Mouse (Mus musculus): ENCODE measurements at regions not wholly inside any gene's neighbourhood (a gene's known extent, or its start where the extent isn't known, plus 50 kb on each side); places are given as distances from the start of the nearest gene placed in this dataset.
"Not testable (repeated sequence)": the region's sequence is repeated elsewhere in the genome, so short reads cannot be mapped to it uniquely, and the experiment has no call there.

DNA sequence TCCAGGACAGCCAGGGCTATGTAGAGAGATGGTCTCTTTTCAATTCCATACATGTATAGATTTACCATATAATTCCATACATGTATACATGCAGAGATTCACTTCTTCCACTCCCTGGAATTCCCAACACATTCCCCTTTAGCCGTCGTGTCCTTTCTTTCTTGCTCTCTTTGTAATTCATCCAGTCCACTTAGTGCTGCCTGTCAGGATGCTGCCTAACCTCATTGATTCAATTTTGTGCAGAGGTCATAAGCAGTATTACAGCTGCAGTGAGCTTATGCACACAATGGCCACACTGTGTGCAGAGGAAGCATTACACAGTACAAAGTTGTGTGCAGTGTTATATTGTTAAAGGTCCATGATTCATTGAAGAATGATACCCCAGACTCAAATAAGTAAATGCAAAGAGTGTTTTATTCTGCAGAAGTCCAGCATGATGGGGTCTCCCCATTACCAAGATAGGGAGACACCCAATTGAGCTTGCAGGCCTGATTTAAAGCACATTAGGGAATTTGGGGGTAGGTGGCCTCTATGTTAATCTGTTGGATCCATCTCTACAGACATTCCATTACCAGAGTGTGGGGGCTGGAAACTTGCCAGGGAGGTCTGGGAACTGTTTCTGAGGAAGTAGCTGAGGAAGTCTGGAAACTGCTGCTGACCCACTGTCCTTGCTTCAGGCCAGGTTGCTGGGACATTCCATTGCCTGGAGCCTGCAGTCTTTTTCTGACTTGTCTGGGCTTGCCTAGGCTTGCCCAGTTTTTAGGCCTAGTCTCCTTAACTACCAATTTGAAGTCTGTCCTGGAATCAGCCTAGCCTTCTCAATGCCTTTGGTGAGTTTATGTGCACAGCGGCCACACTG, 72.8 kb downstream of the Fam161a start:
- no peak overlapping the region for H3K9ac ChIP-seq (ENCODE audit: low read length)
- H3K27me3 ChIP-seq (ENCODE audit: control insufficient read depth, insufficient read depth, low read depth, low read length), result no peaks in the 10 kb centered on the region
- WGBS, result 67% methylated on average over 3 of the region's 3 CpGs
- H3K4me2 ChIP-seq (ENCODE audit: low read depth, low read length), result no peak overlapping the region
- H3K27ac ChIP-seq (ENCODE audit: low read length), result 0 out of 2 replicates have a peak overlapping the region, but pooled peaks have one; percentile 13
- H3K4me1 ChIP-seq (replicated peaks; ENCODE audit: control insufficient read depth, insufficient read depth, low read length), result peaks cover 3% of the 10 kb centered on the region; the same call in 1 of the 2 replicates
- ATAC-seq (ENCODE audit: low read depth), result no peak
- H3K4me3 ChIP-seq (ENCODE audit: low read length), result no peak overlapping the region
- H3K9me3 ChIP-seq (ENCODE audit: control insufficient read depth, low read length), result no peaks in the 10 kb centered on the region
- no peaks in the 10 kb centered on the region for H3K36me3 ChIP-seq (ENCODE audit: control insufficient read depth, insufficient read depth, low read length)

GRCm38 (mm10) chr11:23081616-23082015, 74.3 kb downstream of the Fam161a start:
- 47% methylated on average over 4 of the region's 4 CpGs for WGBS
- ATAC-seq (ENCODE audit: low read depth), result peak; percentile 61
- Histone ChIP-seq H3K36me3 (ENCODE audit: control insufficient read depth, insufficient read depth, low read length) (no peaks in the 10 kb centered on the region), H3K4me1 (replicated peaks; ENCODE audit: control insufficient read depth, insufficient read depth, low read length) (peaks cover 3% of the 10 kb centered on the region; the same call in 1 of the 2 replicates), H3K27ac (ENCODE audit: low read length) (no peak overlapping the region), H3K9me3 (ENCODE audit: control insufficient read depth, low read length) (no peaks in the 10 kb centered on the region), H3K4me2 (ENCODE audit: low read depth, low read length) (no peak overlapping the region), H3K27me3 (ENCODE audit: control insufficient read depth, insufficient read depth, low read depth, low read length) (no peaks in the 10 kb centered on the region), H3K9ac (ENCODE audit: low read length) (no peak overlapping the region), H3K4me3 (ENCODE audit: low read length) (no peak overlapping the region)

GRCm38 (mm10) chr11:23083811-23084210, 76.5 kb downstream of the Fam161a start:
- ATAC-seq (ENCODE audit: low read depth); H3K27ac ChIP-seq (ENCODE audit: low read length); H3K27me3 ChIP-seq (ENCODE audit: control insufficient read depth, insufficient read depth, low read depth, low read length); H3K4me1 ChIP-seq (replicated peaks; ENCODE audit: control insufficient read depth, insufficient read depth, low read length); H3K4me3 ChIP-seq (ENCODE audit: low read length); H3K36me3 ChIP-seq (ENCODE audit: control insufficient read depth, insufficient read depth, low read length); H3K9me3 ChIP-seq (ENCODE audit: control insufficient read depth, low read length); H3K9ac ChIP-seq (ENCODE audit: low read length); H3K4me2 ChIP-seq (ENCODE audit: low read depth, low read length): not testable (repeated sequence)
- 81% methylated on average over 2 of the region's 2 CpGs for WGBS

DNA sequence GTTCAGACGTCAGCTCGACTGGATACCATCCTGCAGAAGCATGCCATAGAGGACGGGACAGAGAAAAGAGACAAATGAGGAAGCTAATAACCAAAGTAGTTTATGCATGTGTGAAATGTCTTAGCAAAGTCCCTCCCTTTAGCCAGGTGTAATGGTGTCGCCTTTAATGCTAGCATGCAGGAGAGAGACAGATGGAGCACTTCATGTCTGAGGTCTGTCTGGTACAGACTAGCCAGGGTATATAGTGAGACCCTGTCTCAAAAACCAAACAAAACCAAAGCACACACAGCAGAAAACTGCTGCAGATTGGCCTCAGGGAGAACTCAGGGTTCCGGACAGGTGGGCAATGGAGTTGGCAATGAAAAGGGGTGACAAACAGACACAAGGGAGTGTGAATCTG, 88.0 kb downstream of the Fam161a start:
- no peak overlapping the region for H3K4me3 ChIP-seq (ENCODE audit: low read length)
- no peak overlapping the region for H3K9ac ChIP-seq (ENCODE audit: low read length)
- no peak overlapping the region for H3K27ac ChIP-seq (ENCODE audit: low read length)
- no peak for ATAC-seq (ENCODE audit: low read depth)
- H3K4me1 ChIP-seq (replicated peaks; ENCODE audit: control insufficient read depth, insufficient read depth, low read length), result no peaks in the 10 kb centered on the region
- H3K9me3 ChIP-seq (ENCODE audit: control insufficient read depth, low read length), result no peaks in the 10 kb centered on the region; the same call in 1 of the 2 replicates
- no peaks in the 10 kb centered on the region for H3K36me3 ChIP-seq (ENCODE audit: control insufficient read depth, insufficient read depth, low read length)
- WGBS, result 60% methylated on average over 5 of the region's 5 CpGs
- no peaks in the 10 kb centered on the region for H3K27me3 ChIP-seq (ENCODE audit: control insufficient read depth, insufficient read depth, low read depth, low read length)
- H3K4me2 ChIP-seq (ENCODE audit: low read depth, low read length), result no peak overlapping the region

DNA sequence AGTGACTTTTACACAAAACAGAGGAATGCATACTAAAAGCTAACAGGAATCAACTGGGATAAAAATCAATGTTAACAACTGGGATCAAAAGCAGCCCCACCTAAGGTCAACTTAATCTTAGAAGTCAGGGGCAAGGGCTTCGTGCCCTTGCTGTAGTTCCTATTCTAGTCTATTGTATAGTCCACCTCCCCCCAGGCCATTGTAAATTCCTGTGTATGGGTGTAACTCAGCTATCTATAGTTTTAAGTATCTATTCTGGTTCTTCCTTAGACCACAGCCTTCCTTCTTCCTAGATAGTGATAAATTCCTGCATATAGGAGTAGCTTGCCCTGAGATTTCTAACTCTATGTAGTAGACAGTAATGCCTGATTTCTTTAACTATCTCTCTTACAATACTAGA, 88.4 kb downstream of the Fam161a start:
- not testable (repeated sequence) for H3K4me1 ChIP-seq (replicated peaks; ENCODE audit: control insufficient read depth, insufficient read depth, low read length); H3K36me3 ChIP-seq (ENCODE audit: control insufficient read depth, insufficient read depth, low read length); H3K27me3 ChIP-seq (ENCODE audit: control insufficient read depth, insufficient read depth, low read depth, low read length); H3K9ac ChIP-seq (ENCODE audit: low read length); ATAC-seq (ENCODE audit: low read depth); H3K9me3 ChIP-seq (ENCODE audit: control insufficient read depth, low read length); H3K4me3 ChIP-seq (ENCODE audit: low read length); H3K4me2 ChIP-seq (ENCODE audit: low read depth, low read length); H3K27ac ChIP-seq (ENCODE audit: low read length)
- WGBS, result 43% methylated on average over 1 of the region's 1 CpGs

GRCm38 (mm10) chr11:23096451-23097222, 89.3 kb downstream of the Fam161a start:
- no peaks in the 10 kb centered on the region; the same call in 1 of the 2 replicates for H3K9me3 ChIP-seq (ENCODE audit: control insufficient read depth, low read length)
- WGBS, result 55% methylated on average over 2 of the region's 2 CpGs
- no peak overlapping the region for H3K9ac ChIP-seq (ENCODE audit: low read length)
- no peak overlapping the region for H3K4me2 ChIP-seq (ENCODE audit: low read depth, low read length)
- no peaks in the 10 kb centered on the region for H3K4me1 ChIP-seq (replicated peaks; ENCODE audit: control insufficient read depth, insufficient read depth, low read length)
- no peaks in the 10 kb centered on the region for H3K36me3 ChIP-seq (ENCODE audit: control insufficient read depth, insufficient read depth, low read length)
- ATAC-seq (ENCODE audit: low read depth), result no peak
- H3K4me3 ChIP-seq (ENCODE audit: low read length), result no peak overlapping the region
- no peak overlapping the region for H3K27ac ChIP-seq (ENCODE audit: low read length)
- no peaks in the 10 kb centered on the region for H3K27me3 ChIP-seq (ENCODE audit: control insufficient read depth, insufficient read depth, low read depth, low read length)

GRCm38 (mm10) chr11:23097223-23097490, 89.8 kb downstream of the Fam161a start:
- Histone ChIP-seq H3K27me3 (ENCODE audit: control insufficient read depth, insufficient read depth, low read depth, low read length) (no peaks in the 10 kb centered on the region), H3K4me3 (ENCODE audit: low read length) (no peak overlapping the region), H3K4me1 (replicated peaks; ENCODE audit: control insufficient read depth, insufficient read depth, low read length) (no peaks in the 10 kb centered on the region), H3K9ac (ENCODE audit: low read length) (no peak overlapping the region), H3K9me3 (ENCODE audit: control insufficient read depth, low read length) (no peaks in the 10 kb centered on the region; the same call in 1 of the 2 replicates), H3K36me3 (ENCODE audit: control insufficient read depth, insufficient read depth, low read length) (no peaks in the 10 kb centered on the region), H3K27ac (ENCODE audit: low read length) (no peak overlapping the region), H3K4me2 (ENCODE audit: low read depth, low read length) (no peak overlapping the region)
- ATAC-seq (ENCODE audit: low read depth), result no peak
- WGBS, result 72% methylated on average over 2 of the region's 2 CpGs

- Histone ChIP-seq H3K9ac (ENCODE audit: low read length) (no peak overlapping the region), H3K27me3 (ENCODE audit: control insufficient read depth, insufficient read depth, low read depth, low read length) (no peaks in the 10 kb centered on the region), H3K4me3 (ENCODE audit: low read length) (no peak overlapping the region), H3K4me2 (ENCODE audit: low read depth, low read length) (no peak overlapping the region), H3K9me3 (ENCODE audit: control insufficient read depth, low read length) (peaks cover 5% of the 10 kb centered on the region; the same call in 1 of the 2 replicates), H3K36me3 (ENCODE audit: control insufficient read depth, insufficient read depth, low read length) (no peaks in the 10 kb centered on the region), H3K27ac (ENCODE audit: low read length) (no peak overlapping the region), H3K4me1 (replicated peaks; ENCODE audit: control insufficient read depth, insufficient read depth, low read length) (no peaks in the 10 kb centered on the region)
- 70% methylated on average over 9 of the region's 9 CpGs for WGBS
- ATAC-seq (ENCODE audit: low read depth), result no peak
These were observed 107.3 kb downstream of the Fam161a start for GRCm38 (mm10) chr11:23114636-23115035.

DNA sequence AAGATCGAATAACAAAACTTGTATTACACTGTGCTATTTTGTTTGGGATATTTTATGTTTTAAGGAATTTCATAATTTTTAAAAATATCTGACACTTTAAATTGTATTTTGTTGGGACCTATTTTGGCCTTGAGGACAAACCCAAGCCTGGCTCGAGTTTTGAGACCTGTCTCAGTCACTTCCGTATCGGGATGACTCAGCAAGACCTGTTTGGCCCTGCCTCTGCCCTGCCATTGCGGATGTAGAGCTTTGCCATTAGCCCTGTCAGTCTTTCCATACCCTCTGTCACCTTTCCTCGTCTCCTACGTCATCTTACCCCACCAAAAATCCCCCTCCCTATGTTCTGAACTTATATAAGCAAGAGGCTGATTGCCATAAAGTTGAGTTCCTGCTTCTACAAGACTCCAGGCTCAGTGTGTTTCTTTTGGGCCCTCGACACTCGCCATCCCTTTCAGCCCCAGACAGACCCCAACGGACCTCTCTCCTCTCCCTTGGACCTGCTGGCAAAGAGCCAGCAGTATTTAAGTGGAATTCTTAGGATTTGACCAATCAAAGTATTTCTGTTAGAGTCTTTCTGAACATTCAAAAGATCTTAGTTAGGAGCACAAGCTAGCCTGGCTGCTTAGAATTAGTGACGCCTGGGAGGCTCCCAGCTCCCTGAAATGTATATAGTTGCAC, 113.3 kb downstream of the Fam161a start:
- 69% methylated on average over 11 of the region's 11 CpGs for WGBS
- ATAC-seq (ENCODE audit: low read depth), result no peak
- H3K9me3 ChIP-seq (ENCODE audit: control insufficient read depth, low read length), result peaks cover 2% of the 10 kb centered on the region; the same call in 1 of the 2 replicates

More for the DNA sequence above, 113.3 kb downstream of the Fam161a start:
- no peak overlapping the region for H3K4me3 ChIP-seq (ENCODE audit: low read length)
- H3K36me3 ChIP-seq (ENCODE audit: control insufficient read depth, insufficient read depth, low read length), result no peaks in the 10 kb centered on the region
- no peak overlapping the region for H3K9ac ChIP-seq (ENCODE audit: low read length)
- no peak overlapping the region for H3K4me2 ChIP-seq (ENCODE audit: low read depth, low read length)
- no peaks in the 10 kb centered on the region for H3K27me3 ChIP-seq (ENCODE audit: control insufficient read depth, insufficient read depth, low read depth, low read length)
- no peak overlapping the region for H3K27ac ChIP-seq (ENCODE audit: low read length)
- H3K4me1 ChIP-seq (replicated peaks; ENCODE audit: control insufficient read depth, insufficient read depth, low read length), result peaks cover 2% of the 10 kb centered on the region; the same call in 1 of the 2 replicates

All from lung, embryonic 16.5 days (tissue).